Mouse (Mus musculus): ENCODE data around the gene Tirap. TPM values are rescaled to one million over a fixed set of nuclear protein-coding genes. Genes with fewer than 3 reads are reported as not detected.

Gene Tirap
- polyA plus RNA-seq, 2 experiments from 2014 or later = 4.1 to 7.2 TPM

DNA sequence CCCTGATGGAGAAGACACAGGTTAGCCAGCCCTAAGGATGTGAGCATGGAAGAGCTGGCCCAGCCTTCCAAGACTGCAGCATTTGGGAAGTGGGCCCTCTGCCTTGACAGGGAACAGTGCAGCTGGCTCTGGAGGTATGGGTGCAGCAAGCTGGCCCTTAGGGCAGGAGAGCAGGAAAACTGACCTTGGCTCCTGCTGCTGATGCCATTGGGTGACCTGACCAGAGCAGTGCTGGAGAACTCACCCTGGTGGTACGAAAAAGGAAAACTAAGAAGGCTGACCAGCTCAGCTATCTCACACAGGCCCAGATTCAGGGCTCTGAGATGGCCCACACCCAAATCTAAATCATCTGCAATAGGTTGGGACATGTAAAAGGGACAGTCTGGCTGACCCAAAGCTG lies 54.3 kb downstream of the Tirap start:
- no peak for ATAC-seq

- no peak for ATAC-seq
Measured at GRCm38 (mm10) chr9:35145118-35145517, 55.0 kb downstream of the Tirap start.

- ATAC-seq = no peak
Measured at GRCm38 (mm10) chr9:35142221-35142620, 57.9 kb downstream of the Tirap start.

DNA sequence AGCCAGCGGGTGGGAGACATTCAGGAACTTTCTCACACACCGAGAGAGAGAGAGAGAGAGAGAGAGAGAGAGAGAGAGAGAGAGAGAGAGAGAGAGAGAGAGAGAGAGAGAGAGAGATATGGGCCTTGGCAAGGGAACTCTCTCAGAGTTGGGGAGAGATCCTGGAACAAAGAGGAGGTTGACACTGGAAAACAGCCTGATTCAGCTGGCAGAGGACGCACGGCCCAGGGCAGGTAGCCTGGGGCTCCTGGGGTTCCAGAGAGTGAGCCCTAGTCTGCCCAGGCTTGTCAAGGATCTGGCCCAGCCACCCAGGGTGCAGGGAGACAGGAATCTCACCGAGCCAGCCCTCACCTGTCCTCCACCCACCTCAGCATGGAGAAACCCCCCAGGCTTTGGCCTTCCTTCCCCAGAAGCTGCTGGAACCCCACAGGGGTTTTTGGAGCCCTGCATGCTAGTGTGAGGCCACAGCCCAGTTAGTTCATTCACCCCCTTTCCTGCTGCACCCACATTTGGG lies 60.8 kb downstream of the Tirap start:
- ATAC-seq = no peak

GRCm38 (mm10) chr9:35138029-35138428 lies 62.1 kb downstream of the Tirap start:
- no peak for ATAC-seq

DNA sequence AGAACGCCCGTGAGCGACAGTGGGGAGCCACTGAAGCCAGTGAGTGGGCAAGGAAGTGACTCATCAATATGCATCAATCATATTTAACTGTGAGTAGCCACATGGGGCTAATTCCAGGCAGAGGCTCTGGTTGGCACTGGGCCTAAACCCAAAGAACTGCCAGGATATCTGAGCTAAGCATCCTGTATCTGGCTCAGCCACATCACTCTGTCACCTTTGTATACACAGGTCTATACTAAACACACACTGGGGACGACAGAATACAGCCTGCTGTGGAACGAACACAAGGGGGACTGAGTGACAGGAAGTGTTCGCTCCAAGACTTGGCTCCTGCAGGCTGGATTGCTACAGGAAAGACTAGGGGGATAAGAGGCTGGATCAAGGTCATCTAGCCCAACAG lies 64.5 kb downstream of the Tirap start:
- no peak for ATAC-seq

Other genes starting within 250 kb of the Tirap start
- 10 to 100 TPM; 16.8 to 22.5 TPM for gene St3gal4, start 81.0 kb downstream of the Tirap start, polyA plus RNA-seq (2017; shearing (Covaris generic))
- 10 to 100 TPM; 70.6 to 90.4 TPM for gene Dcps, start 24.2 kb downstream of the Tirap start, polyA plus RNA-seq (2017; shearing (Covaris generic))
- gene Srpr, start 116 bp downstream of the Tirap start, polyA plus RNA-seq (2017; shearing (Covaris generic)) = 100 to 1,000 TPM in 1 of 2 experiments, 10 to 100 TPM in 1; 90.5 to 119 TPM
- gene Foxred1, start 10.8 kb upstream of the Tirap start, polyA plus RNA-seq (2017; shearing (Covaris generic)) = 10 to 100 TPM; 26.3 to 55.3 TPM
- 10 to 100 TPM; 53.5 to 68.9 TPM for gene Fam118b, start 67.5 kb upstream of the Tirap start, polyA plus RNA-seq (2017; shearing (Covaris generic))
- gene Rpusd4, start 67.6 kb upstream of the Tirap start, polyA plus RNA-seq (2017; shearing (Covaris generic)) = 10 to 100 TPM; 38.3 to 60.7 TPM
- 1 to 10 TPM; 2.7 to 4.1 TPM for gene Cdon, start 220.8 kb upstream of the Tirap start, polyA plus RNA-seq (2017; shearing (Covaris generic))

All from CD4-positive, CD25-positive, alpha-beta regulatory T cell, adult 4 months (primary cell).